Mouse (Mus musculus) kidney, adult 8-10 months (tissue): ENCODE measurements around the gene Egln1.

ENCODE experiments used
- DNase-seq, 2 experiments: peaks; one replicate each; pipeline ENCODE4 v3.0.0; 2022

Egln1 gene

GRCm38 (mm10) chr8:124898251-124898905, 50.7 kb downstream of the Egln1 start:
- no peak for DNase-seq

DNA sequence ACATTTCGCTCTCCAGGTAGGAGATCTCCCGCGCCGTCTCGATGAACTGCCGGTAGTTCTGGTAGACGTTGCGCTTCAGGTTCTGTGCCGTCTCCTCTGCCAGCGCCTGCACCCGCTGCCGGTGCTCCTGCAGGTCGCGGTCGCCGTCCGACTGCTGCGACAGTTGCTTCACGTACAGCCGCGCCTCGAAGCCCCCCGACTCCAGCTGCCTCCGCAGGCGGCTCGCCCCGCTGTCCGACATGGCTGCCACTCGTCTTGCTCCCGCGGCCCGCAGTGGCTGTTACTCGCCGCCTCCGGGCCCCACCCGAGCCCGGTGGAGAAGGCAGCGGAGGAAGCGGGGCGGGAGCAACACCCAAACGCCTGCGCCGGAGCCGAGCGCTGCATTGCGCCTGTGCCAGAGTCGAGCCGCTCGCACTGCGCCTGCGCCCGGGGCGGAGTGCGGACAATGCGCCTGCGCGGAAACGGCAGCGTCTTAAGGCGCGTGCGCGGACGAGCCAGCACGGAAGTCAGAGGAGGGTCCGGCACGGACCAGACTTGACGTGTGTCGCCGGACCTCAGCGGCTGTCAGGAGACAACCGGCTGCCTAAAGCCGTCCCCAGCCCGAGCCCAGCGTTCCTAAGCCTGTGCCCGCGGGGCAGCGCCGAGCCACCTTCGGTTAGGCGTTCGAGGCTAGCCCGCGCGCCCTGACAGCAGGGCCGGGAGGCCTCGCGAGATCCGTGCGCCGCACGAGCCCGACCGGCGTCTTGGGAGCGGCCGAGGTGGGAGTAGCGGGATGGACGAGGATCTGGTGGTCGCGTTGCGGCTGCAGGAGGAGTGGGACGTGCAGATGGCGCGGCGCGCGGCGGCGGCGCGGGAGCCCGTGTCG, 51.5 kb downstream of the Egln1 start, which contains the start of the genes Exoc8 and Sprtn:
Gene Exoc8, minus strand, starts transcription at position 320 of the 865 bp plus-strand sequence.
Gene Sprtn, plus strand, starts transcription at position 501 of the 865 bp plus-strand sequence.
- DNase-seq = peak; percentile 93 to 96

- peak; percentile 73 to 81 for DNase-seq
Measured at GRCm38 (mm10) chr8:124896632-124897385, 52.3 kb downstream of the Egln1 start.

GRCm38 (mm10) chr8:124896010-124896631, 53.0 kb downstream of the Egln1 start:
- peak; percentile 15 to 17 for DNase-seq

- DNase-seq = no peak
Measured at GRCm38 (mm10) chr8:124892596-124892995, 56.5 kb downstream of the Egln1 start.

- DNase-seq = no peak
Measured at GRCm38 (mm10) chr8:124888385-124888784, 60.7 kb downstream of the Egln1 start.

DNA sequence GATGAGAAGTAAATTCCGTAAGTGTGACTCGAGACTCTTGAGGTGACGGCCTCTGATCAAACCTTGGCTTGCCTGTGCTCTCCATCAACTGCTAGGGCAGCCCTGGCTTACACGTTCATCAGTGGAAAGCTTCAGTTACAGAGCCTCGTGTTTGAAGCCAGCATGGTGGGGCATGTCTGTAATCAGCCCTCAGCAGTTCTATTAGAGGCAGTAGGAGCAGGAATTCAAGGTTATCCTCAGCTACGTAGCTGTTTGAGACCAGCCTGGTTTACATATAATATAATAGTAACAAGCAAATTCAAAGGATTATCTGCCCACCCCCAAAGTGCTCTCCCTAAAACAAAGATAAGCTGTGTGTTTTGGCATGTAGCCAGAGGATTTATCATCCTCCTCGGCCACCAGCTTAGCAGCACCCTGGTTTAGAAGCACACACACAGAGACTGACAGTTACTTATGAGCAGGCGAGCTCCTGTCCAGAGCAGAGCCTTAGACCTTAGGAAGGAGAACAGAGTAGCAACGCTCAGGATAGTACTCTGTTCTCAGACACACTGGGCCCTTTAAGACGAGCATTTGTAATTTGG, 70.1 kb downstream of the Egln1 start:
- DNase-seq = no peak

DNA sequence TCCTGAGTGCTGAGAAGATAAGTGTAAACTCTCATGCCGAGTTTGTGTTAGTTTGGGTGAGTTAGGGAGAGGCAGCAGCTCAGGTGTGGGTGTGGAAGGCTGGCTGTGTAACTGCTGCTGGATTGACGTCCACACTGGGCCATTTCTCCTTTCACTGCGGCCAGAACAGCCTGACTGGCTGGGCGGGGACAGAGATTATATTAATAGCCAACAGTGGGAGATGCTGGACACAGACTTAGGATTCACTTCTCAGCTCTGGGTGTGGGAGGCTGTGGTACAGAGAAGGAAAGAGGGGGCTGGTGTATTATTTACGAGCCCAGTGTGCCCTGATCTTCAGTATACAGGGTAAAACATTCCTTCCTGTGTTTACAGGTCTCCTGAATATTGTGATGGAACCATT, 71.0 kb downstream of the Egln1 start:
- DNase-seq = no peak

- no peak for DNase-seq
Measured at GRCm38 (mm10) chr8:124872690-124873089, 76.4 kb downstream of the Egln1 start.

- no peak for DNase-seq
Measured at GRCm38 (mm10) chr8:124872081-124872480, 77.0 kb downstream of the Egln1 start.

DNA sequence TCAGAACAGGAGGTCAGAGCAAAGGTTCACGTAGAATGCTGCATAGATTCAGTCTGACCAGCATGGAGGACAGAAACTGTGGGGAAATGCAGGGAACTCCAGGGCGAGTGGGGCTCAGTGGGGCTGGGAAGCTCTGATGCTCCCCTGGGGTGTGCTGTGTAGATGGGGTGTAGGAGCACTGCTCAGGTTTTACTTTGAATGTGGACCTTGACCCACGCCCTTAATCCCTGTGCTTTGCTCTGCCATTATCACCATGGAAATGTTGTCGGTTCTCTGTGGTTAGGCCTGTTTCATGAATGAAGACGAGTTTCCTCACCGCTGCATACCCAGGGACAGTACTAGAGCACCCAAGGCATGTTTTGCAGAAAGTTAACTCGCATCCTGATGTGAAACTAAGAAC, 77.7 kb downstream of the Egln1 start:
- no peak for DNase-seq

GRCm38 (mm10) chr8:124869708-124870107, 79.4 kb downstream of the Egln1 start:
- no peak for DNase-seq

GRCm38 (mm10) chr8:124867126-124867525, 82.0 kb downstream of the Egln1 start:
- DNase-seq = no peak

- DNase-seq = no peak
Measured at GRCm38 (mm10) chr8:124866669-124867068, 82.5 kb downstream of the Egln1 start.

GRCm38 (mm10) chr8:124863729-124864128, 85.4 kb downstream of the Egln1 start:
- no peak for DNase-seq

DNA sequence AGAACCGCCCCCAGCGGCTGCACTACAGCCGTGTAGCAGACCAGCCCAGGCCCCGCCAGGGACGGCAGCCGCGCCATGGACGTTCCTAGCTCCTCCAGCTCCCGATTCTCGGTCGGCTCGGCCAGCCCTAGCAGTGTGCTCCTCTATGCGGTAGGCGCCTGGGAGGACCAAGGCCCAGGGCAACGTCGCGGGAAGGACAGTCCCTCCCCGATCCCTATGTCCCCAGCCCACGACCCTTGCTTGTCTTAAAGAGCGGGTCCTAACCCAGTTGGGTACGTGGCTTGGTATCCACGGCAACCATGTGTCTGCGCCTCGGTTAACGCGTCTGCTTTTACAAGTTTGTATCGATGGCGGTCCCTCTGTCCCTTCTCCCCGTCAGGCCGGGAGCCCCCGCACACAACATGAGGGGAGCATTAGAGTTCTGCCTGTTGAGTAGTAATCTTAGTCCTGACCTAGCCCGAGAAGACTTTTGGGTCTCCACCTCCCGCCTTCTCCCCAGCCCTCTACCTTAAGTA, 85.9 kb downstream of the Egln1 start:
- DNase-seq = no peak

- DNase-seq = peak; percentile 88 to 93
Measured at GRCm38 (mm10) chr8:124862321-124863162, 86.6 kb downstream of the Egln1 start, which contains the start of the genes Gnpat and 2810004N23Rik. Gnpat (plus strand) TSS chr8:124863033. 2810004N23Rik (minus strand) TSS chr8:124863120.

- DNase-seq = no peak
Measured at GRCm38 (mm10) chr8:124860188-124860587, 88.9 kb downstream of the Egln1 start.

- peak in 1 of 2 experiments; percentile 48 for DNase-seq
Measured at GRCm38 (mm10) chr8:124859466-124859865, 89.7 kb downstream of the Egln1 start.
